Mouse (Mus musculus) urinary bladder, adult 2 months (tissue): ENCODE data around the gene Comp. TPM values are rescaled to one million over a fixed set of nuclear protein-coding genes. Genes with fewer than 3 reads are reported as not detected.

Experiments used
- polyA plus RNA-seq: library from polyadenylated mRNA; depleted of rRNA; stranded (reverse); fragments of >200 nt; gene quantifications from 2 replicates; pipeline ENCODE4 v1.2.3, GENCODE M21; 2012; rRNA removed

The Comp gene
- polyA plus RNA-seq, 1 experiment = 0.23 TPM

Other genes starting within 250 kb of the Comp start
- 18.0 and 25.1 TPM in 2 replicates for gene Nr2c2ap, start 242.2 kb upstream of the Comp start, polyA plus RNA-seq
- gene Rfxank, start 234.4 kb upstream of the Comp start, polyA plus RNA-seq = 14.8 and 17.3 TPM in 2 replicates
- 73.8 and 74.1 TPM in 2 replicates for gene Borcs8, start 234.1 kb upstream of the Comp start, polyA plus RNA-seq
- 0.29 and 0.35 TPM in 2 replicates for gene Mef2b, start 233.8 kb upstream of the Comp start, polyA plus RNA-seq
- 55.4 and 80.0 TPM in 2 replicates for gene Tmem161a, start 201.2 kb upstream of the Comp start, polyA plus RNA-seq
- gene Slc25a42, start 161.3 kb upstream of the Comp start, polyA plus RNA-seq = 15.5 and 17.9 TPM in 2 replicates
- gene Sugp2, start 139.3 kb upstream of the Comp start, polyA plus RNA-seq = 45.4 and 56.1 TPM in 2 replicates
- gene Armc6, start 139.1 kb upstream of the Comp start, polyA plus RNA-seq = 13.9 and 17.4 TPM in 2 replicates
- gene Homer3, start 90.7 kb upstream of the Comp start, polyA plus RNA-seq = 34.4 and 37.9 TPM in 2 replicates
- gene Ddx49, start 71.1 kb upstream of the Comp start, polyA plus RNA-seq = 35.1 and 35.2 TPM in 2 replicates
- 211 and 264 TPM in 2 replicates for gene Cope, start 71.0 kb upstream of the Comp start, polyA plus RNA-seq
- gene Cers1, start 57.8 kb upstream of the Comp start, polyA plus RNA-seq = 1.3 and 2.1 TPM in 2 replicates
- 0.74 and 1.3 TPM in 2 replicates for gene Gdf1, start 43.7 kb upstream of the Comp start, polyA plus RNA-seq
- gene Upf1, start 20.3 kb upstream of the Comp start, polyA plus RNA-seq = 16.4 and 30.5 TPM in 2 replicates
- 7.9 and 11.7 TPM in 2 replicates for gene Crtc1, start 66.0 kb downstream of the Comp start, polyA plus RNA-seq
- gene Klhl26, start 103.4 kb downstream of the Comp start, polyA plus RNA-seq = 34.7 and 36.9 TPM in 2 replicates
- 0.08 and 0.28 TPM in 2 replicates for gene Tmem59l, start 113.8 kb downstream of the Comp start, polyA plus RNA-seq
- 0.40 and 0.41 TPM in 2 replicates for gene Crlf1, start 119.6 kb downstream of the Comp start, polyA plus RNA-seq
- 119 and 129 TPM in 2 replicates for gene Rex1bd, start 133.2 kb downstream of the Comp start, polyA plus RNA-seq
- 881 and 1,275 TPM in 2 replicates for gene Uba52, start 137.2 kb downstream of the Comp start, polyA plus RNA-seq
- gene Fkbp8, start 154.2 kb downstream of the Comp start, polyA plus RNA-seq = 300 and 366 TPM in 2 replicates
- gene Kxd1, start 154.4 kb downstream of the Comp start, polyA plus RNA-seq = 73.9 and 74.2 TPM in 2 replicates
- gene Ell, start 165.9 kb downstream of the Comp start, polyA plus RNA-seq = 21.3 and 26.9 TPM in 2 replicates
- 37.9 and 49.6 TPM in 2 replicates for gene Isyna1, start 220.8 kb downstream of the Comp start, polyA plus RNA-seq
- gene Ssbp4, start 235.3 kb downstream of the Comp start, polyA plus RNA-seq = 73.5 and 74.6 TPM in 2 replicates
- gene Lrrc25, start 242.6 kb downstream of the Comp start, polyA plus RNA-seq = 5.2 and 6.2 TPM in 2 replicates